24 mouse cellular contexts compared by ENCODE assay signal in the genomic region with DNA sequence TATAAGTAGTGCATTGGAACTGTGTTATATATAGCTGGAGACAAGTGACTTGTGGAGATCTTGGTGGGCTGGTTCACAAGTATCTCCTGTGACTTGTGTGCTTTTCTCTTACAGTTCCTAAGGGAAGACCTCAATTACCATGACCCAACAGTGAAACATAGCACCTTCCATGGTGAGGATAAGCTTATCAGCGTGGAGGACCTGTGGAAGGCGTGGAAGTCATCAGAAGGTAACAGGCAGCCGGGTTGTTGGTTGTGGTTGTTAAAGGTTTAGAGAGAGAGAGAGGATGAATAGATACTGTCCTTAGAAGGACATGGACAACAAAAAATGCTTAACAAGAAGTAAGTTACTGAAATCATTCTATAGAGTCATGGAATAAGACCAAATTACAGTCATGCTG. TPM values are rescaled to one million over a fixed set of nuclear protein-coding genes. Genes with fewer than 3 reads are reported as not detected.
DNase-seq lines count a peak whose midpoint lies in the region; ATAC-seq and TF ChIP-seq lines count a peak whose summit lies in the region.
"Had no signal": no experiment of that assay in that cellular context is flagged by ENCODE, and none has a peak within 500 bp of the region (broad histone marks: within the 10 kb centered on the region; RNA-seq: fewer than 3 reads in every experiment).

No protein-coding gene starts in this region.

- no peak overlapping the region for H3K4me3 ChIP-seq in liver, embryonic 11.5 days (ENCODE audit: low read depth, low read length)
- H3K4me3 ChIP-seq in liver, embryonic 13.5 days (replicated peaks) = no peak overlapping the region
- H3K4me3 ChIP-seq in liver, embryonic 14.5 days (ENCODE audit: insufficient read depth in 1 of 2, low read depth in 2 of 2, low read length in 2 of 2) = no peak overlapping the region
- H3K4me3 ChIP-seq in hindbrain, embryonic 16.5 days (ENCODE audit: low read length) = no peak overlapping the region
- no peak overlapping the region for H3K4me3 ChIP-seq in heart, adult 2 months
- H3K4me3 ChIP-seq: embryonic facial prominence, embryonic 13.5 days; embryonic facial prominence, embryonic 15.5 days; erythroblast, embryonic 14.5 days; forebrain, embryonic 10.5 days; forebrain, embryonic 12.5 days had no signal

- no peak for TF ChIP-seq POLR2A in heart, adult 2 months (IDR thresholded peaks at IDR 0.05; ENCODE audit: insufficient read depth, low read depth, low read length)

- no peaks in the 10 kb centered on the region for H3K27me3 ChIP-seq in liver, embryonic 11.5 days (replicated peaks; ENCODE audit: control insufficient read depth, insufficient read depth, low read length)
- no peaks in the 10 kb centered on the region for H3K27me3 ChIP-seq in liver, embryonic 13.5 days
- no peaks in the 10 kb centered on the region for H3K27me3 ChIP-seq in liver, embryonic 14.5 days (ENCODE audit: control insufficient read depth, insufficient read depth, low read length)
- no peaks in the 10 kb centered on the region for H3K27me3 ChIP-seq in hindbrain, embryonic 16.5 days (replicated peaks; ENCODE audit: control insufficient read depth, insufficient read depth, low read length)
- H3K27me3 ChIP-seq in heart, adult 2 months (ENCODE audit: control insufficient read depth, insufficient read depth, low read length) = 0 out of 2 replicates have a peak, but pooled peaks cover 1% of the 10 kb centered on the region
- H3K27me3 ChIP-seq: embryonic facial prominence, embryonic 13.5 days; embryonic facial prominence, embryonic 15.5 days; forebrain, embryonic 12.5 days had no signal

- H3K27ac ChIP-seq in liver, embryonic 11.5 days (ENCODE audit: low read depth, low read length) = no peak overlapping the region
- H3K27ac ChIP-seq in liver, embryonic 13.5 days = no peak overlapping the region
- no peak overlapping the region for H3K27ac ChIP-seq in liver, embryonic 14.5 days
- no peak overlapping the region for H3K27ac ChIP-seq in hindbrain, embryonic 16.5 days (ENCODE audit: low read depth, low read length)
- no peak overlapping the region for H3K27ac ChIP-seq in heart, adult 2 months
- H3K27ac ChIP-seq: embryonic facial prominence, embryonic 13.5 days; embryonic facial prominence, embryonic 15.5 days; forebrain, embryonic 10.5 days; forebrain, embryonic 12.5 days had no signal

- no peak overlapping the region for H3K9ac ChIP-seq in liver, embryonic 11.5 days (ENCODE audit: low read depth, low read length)
- H3K9ac ChIP-seq in liver, embryonic 13.5 days = no peak overlapping the region
- H3K9ac ChIP-seq in liver, embryonic 14.5 days (replicated peaks) = no peak overlapping the region
- no peak overlapping the region for H3K9ac ChIP-seq in hindbrain, embryonic 16.5 days (ENCODE audit: low read depth, low read length)
- H3K9ac ChIP-seq in heart, adult 2 months (ENCODE audit: low read depth, low read length) = no peak overlapping the region
- H3K9ac ChIP-seq: embryonic facial prominence, embryonic 13.5 days; embryonic facial prominence, embryonic 15.5 days; forebrain, embryonic 12.5 days had no signal

- H3K4me1 ChIP-seq in liver, embryonic 11.5 days (replicated peaks; ENCODE audit: control insufficient read depth, insufficient read depth, low read length) = peaks cover 6% of the 10 kb centered on the region; the same call in 1 of the 2 replicates
- H3K4me1 ChIP-seq in liver, embryonic 13.5 days (replicated peaks) = peaks cover 13% of the 10 kb centered on the region
- H3K4me1 ChIP-seq in liver, embryonic 14.5 days (replicated peaks; ENCODE audit: control insufficient read depth in 2 of 2, insufficient read depth in 2 of 2, low read length in 1 of 2) = peaks cover 5 to 7% of the 10 kb centered on the region in 2 experiments; a peak in 2 of 4 replicates
- no peaks in the 10 kb centered on the region for H3K4me1 ChIP-seq in hindbrain, embryonic 16.5 days (ENCODE audit: control insufficient read depth, insufficient read depth, low read depth, low read length)
- peaks cover 5% of the 10 kb centered on the region for H3K4me1 ChIP-seq in heart, adult 2 months (ENCODE audit: control insufficient read depth, insufficient read depth, low read length)
- H3K4me1 ChIP-seq: embryonic facial prominence, embryonic 13.5 days; embryonic facial prominence, embryonic 15.5 days; forebrain, embryonic 10.5 days; forebrain, embryonic 12.5 days had no signal

- no peak for DNase-seq in liver, embryonic 11.5 days (ENCODE audit: low spot score)
- DNase-seq in liver = no peak
- DNase-seq in liver, embryonic 13.5 days = no peak
- no peak for DNase-seq in liver, embryonic 14.5 days (ENCODE audit: low read depth in 3 of 3, low spot score in 3 of 3)
- DNase-seq in urinary bladder, postnatal 10 days (ENCODE audit: low spot score) = no peak
- no peak for DNase-seq in heart, adult 2 months
- DNase-seq: adrenal gland, adult 2 months; adrenal gland, postnatal 10 days; adrenal gland, postnatal 25 days; cerebellum, adult 11 months; cerebellum, adult 18-20 months; cerebellum, adult 8-10 months; cerebellum, adult 9-11 months; cerebellum, postnatal 14 days; cerebellum, postnatal 36 days; embryo, embryonic 11 days had no signal

- H3K79me2 ChIP-seq in heart, adult 2 months (replicated peaks; ENCODE audit: control insufficient read depth, insufficient read depth, low read length) = no peaks in the 10 kb centered on the region

- TF ChIP-seq EP300 in liver, embryonic 14.5 days (IDR thresholded peaks at IDR 0.05; ENCODE audit: low read depth) = no peak
- no peak for TF ChIP-seq EP300 in heart, adult 2 months (IDR thresholded peaks at IDR 0.05; ENCODE audit: insufficient read depth, low read depth, low read length)

- WGBS in liver, embryonic 11.5 days = 60% methylated on average over 3 of the region's 3 CpGs
- WGBS in liver, embryonic 13.5 days (ENCODE audit: insufficient replicate concordance) = 32% methylated on average over 3 of the region's 3 CpGs
- WGBS in liver, embryonic 14.5 days (ENCODE audit: insufficient replicate concordance) = 31% methylated on average over 3 of the region's 3 CpGs
- WGBS in hindbrain, embryonic 16.5 days = 95% methylated on average over 3 of the region's 3 CpGs
- 98% methylated on average over 3 of the region's 3 CpGs for WGBS in heart, adult 2 months

- H3K4me2 ChIP-seq in liver, embryonic 11.5 days = no peak overlapping the region
- H3K4me2 ChIP-seq in liver, embryonic 13.5 days = no peak overlapping the region
- H3K4me2 ChIP-seq in liver, embryonic 14.5 days (ENCODE audit: low read depth) = no peak overlapping the region
- H3K4me2 ChIP-seq in hindbrain, embryonic 16.5 days (ENCODE audit: low read length) = no peak overlapping the region
- H3K4me2 ChIP-seq: embryonic facial prominence, embryonic 13.5 days; embryonic facial prominence, embryonic 15.5 days; forebrain, embryonic 12.5 days had no signal

- no peaks in the 10 kb centered on the region for H3K9me3 ChIP-seq in liver, embryonic 11.5 days (ENCODE audit: control insufficient read depth, low read length)
- no peaks in the 10 kb centered on the region for H3K9me3 ChIP-seq in liver, embryonic 13.5 days (replicated peaks)
- no peaks in the 10 kb centered on the region for H3K9me3 ChIP-seq in liver, embryonic 14.5 days (ENCODE audit: control insufficient read depth, low read length)
- no peaks in the 10 kb centered on the region for H3K9me3 ChIP-seq in hindbrain, embryonic 16.5 days (ENCODE audit: control insufficient read depth, low read length)
- H3K9me3 ChIP-seq: embryonic facial prominence, embryonic 13.5 days; embryonic facial prominence, embryonic 15.5 days; forebrain, embryonic 10.5 days; forebrain, embryonic 12.5 days had no signal

- ATAC-seq in liver, embryonic 11.5 days (replicated peaks; ENCODE audit: low FRiP score) = peak; percentile 64
- peak; percentile 45 for ATAC-seq in liver, embryonic 13.5 days (ENCODE audit: low read depth)
- ATAC-seq in liver, embryonic 14.5 days (ENCODE audit: insufficient read depth) = peak; percentile 37; the same call in 1 of the 2 replicates
- ATAC-seq in megakaryocyte progenitor cell, adult 5-6 weeks (replicated peaks; ENCODE audit: poor library complexity) = peak; percentile 32; the same call in 1 of the 2 replicates
- ATAC-seq in hindbrain, embryonic 16.5 days = no peak
- ATAC-seq: forebrain, embryonic 14.5 days had no signal

- no peak for TF ChIP-seq CTCF in liver, embryonic 14.5 days (IDR thresholded peaks at IDR 0.05; ENCODE audit: low read depth)
- TF ChIP-seq CTCF in heart, adult 2 months (IDR thresholded peaks at IDR 0.05) = no peak

- intact Hi-C loops in heart, adult 2 months (cut with DNase I) = loop anchor here (5.0 kb wide), 1 partner anchor 49 kb away; no protein-coding TSS in a partner anchor

- no peaks in the 10 kb centered on the region for H3K36me3 ChIP-seq in liver, embryonic 11.5 days (ENCODE audit: control insufficient read depth, insufficient read depth, low read length)
- no peaks in the 10 kb centered on the region for H3K36me3 ChIP-seq in liver, embryonic 13.5 days
- no peaks in the 10 kb centered on the region for H3K36me3 ChIP-seq in liver, embryonic 14.5 days (replicated peaks; ENCODE audit: control insufficient read depth, insufficient read depth, low read depth)
- H3K36me3 ChIP-seq in hindbrain, embryonic 16.5 days (ENCODE audit: control insufficient read depth, insufficient read depth, low read length) = no peaks in the 10 kb centered on the region
- H3K36me3 ChIP-seq in heart, adult 2 months (ENCODE audit: control insufficient read depth, insufficient read depth, low read length) = peaks cover 6% of the 10 kb centered on the region
- H3K36me3 ChIP-seq: embryonic facial prominence, embryonic 13.5 days; embryonic facial prominence, embryonic 15.5 days; forebrain, embryonic 10.5 days; forebrain, embryonic 12.5 days had no signal

RNA-seq across cellular contexts. Expression of a gene that starts 55.5 kb away (rescaled TPM):
- 284 and 324 TPM in 2 replicates for polyA plus RNA-seq in liver, embryonic 11.5 days (2014; fragmentation: Nextera tagmentation; extraction: Ambion mirVana)
- polyA plus RNA-seq in liver, embryonic 13.5 days (2015; fragmentation: Nextera tagmentation; extraction: Ambion mirVana) = 223 and 242 TPM in 2 replicates
- 67.5 and 107 TPM in 2 replicates for polyA plus RNA-seq in liver, embryonic 14.5 days (2012; rRNA removed)
- 185 and 196 TPM in 2 replicates for polyA plus RNA-seq in liver, embryonic 14.5 days (2014; fragmentation: Nextera tagmentation; extraction: Ambion mirVana)
- 245 and 255 TPM in 2 replicates for total RNA-seq in megakaryocyte progenitor cell, adult 5-6 weeks (2015)
- total RNA-seq in megakaryocyte progenitor cell, adult 5-6 weeks (2017) = 673 and 874 TPM in 2 replicates
- 48.8 and 55.7 TPM in 2 replicates for polyA plus RNA-seq in hindbrain, embryonic 16.5 days (2015; fragmentation: Nextera tagmentation; extraction: Ambion mirVana)
- total RNA-seq in heart, adult 2 months (2021) = 1 to 10 TPM; 9.6 to 9.9 TPM
- 4.4 and 8.1 TPM in 2 replicates for polyA plus RNA-seq in heart, adult 2 months (2012; rRNA removed)
